Mouse (Mus musculus): ENCODE results near the gene Msi1. TPM values are rescaled to one million over a fixed set of nuclear protein-coding genes. Genes with fewer than 3 reads are reported as not detected.
A peak's percentile ranks its signal among the peaks of the same experiment; 100 is the strongest.

Msi1 gene
- polyA plus RNA-seq, 1 experiment from 2014 or later: 17.1 TPM

GRCm38 (mm10) chr5:115482390-115483265, 53.2 kb downstream of the Msi1 start:
- WGBS: 28% methylated on average over 38 of the region's 38 CpGs
- Histone ChIP-seq H3K4me1 (peaks cover 22% of the 10 kb centered on the region), H3K27ac (no peak overlapping the region), H3K4me3 (peak overlapping the region; percentile 36), H3K36me3 (peaks cover 6% of the 10 kb centered on the region; the same call in 1 of the 2 replicates), H3K9me3 (no peaks in the 10 kb centered on the region), H3K27me3 (ENCODE audit: insufficient read depth, poor library complexity, severe bottlenecking) (peaks cover 39% of the 10 kb centered on the region)
- no peak for DNase-seq (ENCODE audit: low spot score)

DNA sequence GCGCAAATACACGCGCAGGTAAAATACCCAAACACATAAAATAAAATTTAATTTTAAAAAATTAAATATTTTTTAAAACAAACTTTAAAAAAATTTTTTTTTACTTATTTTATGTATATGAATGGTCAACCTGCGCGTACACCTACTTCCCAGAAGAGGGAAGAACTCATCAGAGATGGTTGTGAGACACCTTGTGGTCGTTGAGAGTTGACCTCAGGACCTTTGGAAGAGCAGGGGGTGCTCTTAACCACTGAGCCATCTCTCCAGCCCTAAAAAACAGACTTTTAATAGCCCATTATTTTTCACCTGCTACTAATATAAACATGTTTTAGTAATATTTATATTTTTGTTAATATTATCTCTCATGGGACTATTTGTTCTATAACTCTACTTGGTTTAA, 54.0 kb downstream of the Msi1 start:
- DNase-seq (ENCODE audit: low spot score): no peak
- WGBS: 23% methylated on average over 6 of the region's 6 CpGs
- Histone ChIP-seq H3K27ac (no peak overlapping the region), H3K9me3 (no peaks in the 10 kb centered on the region), H3K36me3 (peaks cover 5% of the 10 kb centered on the region; the same call in 1 of the 2 replicates), H3K27me3 (ENCODE audit: insufficient read depth, poor library complexity, severe bottlenecking) (peaks cover 39% of the 10 kb centered on the region), H3K4me1 (peaks cover 22% of the 10 kb centered on the region), H3K4me3 (no peak overlapping the region)

DNA sequence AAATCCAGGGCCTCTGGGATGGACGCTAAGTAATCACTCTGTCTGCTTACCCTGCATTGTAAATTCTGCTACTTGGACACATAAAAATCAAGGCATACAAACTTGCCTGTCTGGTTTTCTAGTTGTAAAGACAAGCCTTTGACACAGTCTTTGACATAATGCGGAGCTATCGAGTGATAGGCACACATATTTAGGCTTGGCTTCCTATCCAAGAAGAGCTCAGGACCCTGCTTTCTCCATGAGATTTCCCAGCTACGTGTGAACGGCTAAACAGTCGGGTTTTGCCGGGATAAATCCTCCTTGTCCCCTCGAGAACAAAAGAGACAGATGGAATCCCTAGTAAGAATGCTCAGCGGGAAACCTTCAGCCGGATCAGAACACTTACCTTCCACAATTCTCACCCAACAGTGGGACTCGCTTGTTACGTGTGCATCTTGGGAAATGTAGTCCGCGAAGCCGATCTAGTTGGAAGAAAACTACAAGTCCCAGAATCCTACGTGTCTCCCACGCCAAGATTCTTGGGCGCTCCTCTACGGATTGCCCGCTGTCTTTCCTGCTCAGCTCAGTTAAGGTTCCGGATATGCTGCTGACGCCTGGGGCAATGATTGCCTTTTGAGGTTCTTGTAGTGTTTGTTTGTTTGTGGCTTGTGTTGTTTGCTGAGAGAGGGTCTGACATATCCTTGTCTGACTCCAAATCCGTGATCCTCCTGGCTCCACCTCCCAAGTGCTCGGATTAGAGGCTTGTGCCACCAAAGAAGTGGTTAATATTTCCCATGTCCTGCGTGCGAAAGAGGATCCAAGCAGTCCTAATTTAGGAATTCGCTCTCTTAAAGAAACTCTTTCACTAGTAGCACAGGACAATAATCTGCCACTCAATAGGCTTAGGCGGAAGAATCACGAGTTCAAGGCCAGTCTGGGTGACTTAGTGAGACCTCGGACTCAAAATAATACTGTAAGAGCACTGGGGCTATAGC, 54.8 kb downstream of the Msi1 start, which contains the start of gene Sirt4:
Sirt4 (minus strand) TSS at position 779 of the 974 bp plus-strand sequence.
- DNase-seq (ENCODE audit: low spot score): peak; percentile 96
- Histone ChIP-seq H3K27ac (peak within 1 kb of the TSS; percentile 85), H3K4me3 (peak within 1 kb of the TSS; percentile 63), H3K27me3 (ENCODE audit: insufficient read depth, poor library complexity, severe bottlenecking) (peaks cover 38% of the 10 kb centered on the region), H3K4me1 (peaks cover 25% of the 10 kb centered on the region), H3K36me3 (peaks cover 5% of the 10 kb centered on the region; the same call in 1 of the 2 replicates), H3K9me3 (no peaks in the 10 kb centered on the region)
- 8% methylated on average over 30 of the region's 30 CpGs for whole genome bisulfite sequencing

DNA sequence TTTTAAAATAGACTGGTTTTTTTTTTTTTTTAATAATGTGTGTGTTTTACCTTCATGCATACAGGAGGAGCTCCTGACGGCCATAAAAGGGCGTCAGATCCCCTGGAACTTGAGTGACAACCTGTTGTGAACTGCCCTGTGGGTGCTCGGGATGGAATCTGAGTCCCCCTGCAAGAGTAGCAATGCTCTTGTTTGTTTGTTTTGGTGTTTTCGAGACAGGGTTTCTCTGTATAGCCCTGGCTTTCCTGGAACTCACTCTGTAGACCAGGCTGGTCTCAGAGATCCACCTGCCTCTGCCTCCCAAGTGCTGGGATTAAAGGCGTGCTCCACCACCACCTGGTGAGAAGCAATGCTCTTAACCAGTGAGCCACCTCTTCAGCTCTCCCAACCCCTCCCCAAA, 55.6 kb downstream of the Msi1 start:
- H3K9me3 ChIP-seq: no peaks in the 10 kb centered on the region
- H3K4me1 ChIP-seq: peaks cover 28% of the 10 kb centered on the region
- DNase-seq (ENCODE audit: low spot score): no peak
- H3K4me3 ChIP-seq: peak overlapping the region; percentile 63
- H3K27me3 ChIP-seq (ENCODE audit: insufficient read depth, poor library complexity, severe bottlenecking): peaks cover 31% of the 10 kb centered on the region
- H3K36me3 ChIP-seq: peaks cover 5% of the 10 kb centered on the region; the same call in 1 of the 2 replicates
- H3K27ac ChIP-seq: no peak overlapping the region
- 62% methylated on average over 5 of the region's 5 CpGs for WGBS

GRCm38 (mm10) chr5:115485489-115486205, 56.2 kb downstream of the Msi1 start:
- Histone ChIP-seq H3K9me3 (no peaks in the 10 kb centered on the region), H3K4me3 (no peak overlapping the region), H3K27me3 (ENCODE audit: insufficient read depth, poor library complexity, severe bottlenecking) (peaks cover 24% of the 10 kb centered on the region), H3K4me1 (peaks cover 23% of the 10 kb centered on the region), H3K27ac (no peak overlapping the region), H3K36me3 (peaks cover 5% of the 10 kb centered on the region; the same call in 1 of the 2 replicates)
- no peak for DNase-seq (ENCODE audit: low spot score)
- WGBS: 85% methylated on average over 18 of the region's 18 CpGs

GRCm38 (mm10) chr5:115486726-115487125, 57.3 kb downstream of the Msi1 start:
- H3K4me3 ChIP-seq: no peak overlapping the region
- peaks cover 25% of the 10 kb centered on the region for H3K4me1 ChIP-seq
- peaks cover 5% of the 10 kb centered on the region; the same call in 1 of the 2 replicates for H3K36me3 ChIP-seq
- no peaks in the 10 kb centered on the region for H3K9me3 ChIP-seq
- H3K27ac ChIP-seq: no peak overlapping the region
- 54% methylated on average over 4 of the region's 4 CpGs for WGBS
- peaks cover 14% of the 10 kb centered on the region for H3K27me3 ChIP-seq (ENCODE audit: insufficient read depth, poor library complexity, severe bottlenecking)
- no peak for DNase-seq (ENCODE audit: low spot score)

- H3K4me1 ChIP-seq: peaks cover 28% of the 10 kb centered on the region
- WGBS: 82% methylated on average over 8 of the region's 8 CpGs
- DNase-seq (ENCODE audit: low spot score): no peak
- H3K9me3 ChIP-seq: no peaks in the 10 kb centered on the region
- peaks cover 8% of the 10 kb centered on the region for H3K27me3 ChIP-seq (ENCODE audit: insufficient read depth, poor library complexity, severe bottlenecking)
- peaks cover 3% of the 10 kb centered on the region; the same call in 1 of the 2 replicates for H3K36me3 ChIP-seq
- no peak overlapping the region for H3K4me3 ChIP-seq
- no peak overlapping the region for H3K27ac ChIP-seq
Observed at GRCm38 (mm10) chr5:115487353-115487752, 58.0 kb downstream of the Msi1 start.

- H3K4me3 ChIP-seq: no peak overlapping the region; the same call in 1 of the 2 replicates
- no peaks in the 10 kb centered on the region for H3K9me3 ChIP-seq
- no peaks in the 10 kb centered on the region for H3K36me3 ChIP-seq
- peak overlapping the region; percentile 100; the same call in 1 of the 2 replicates for H3K27ac ChIP-seq
- peaks cover 25% of the 10 kb centered on the region for H3K4me1 ChIP-seq
- H3K27me3 ChIP-seq (ENCODE audit: insufficient read depth, poor library complexity, severe bottlenecking): peaks cover under 1% of the 10 kb centered on the region; the same call in 1 of the 2 replicates
- DNase-seq (ENCODE audit: low spot score): no peak
- 76% methylated on average over 9 of the region's 9 CpGs for WGBS
Observed at GRCm38 (mm10) chr5:115487942-115488580, 58.7 kb downstream of the Msi1 start.

DNA sequence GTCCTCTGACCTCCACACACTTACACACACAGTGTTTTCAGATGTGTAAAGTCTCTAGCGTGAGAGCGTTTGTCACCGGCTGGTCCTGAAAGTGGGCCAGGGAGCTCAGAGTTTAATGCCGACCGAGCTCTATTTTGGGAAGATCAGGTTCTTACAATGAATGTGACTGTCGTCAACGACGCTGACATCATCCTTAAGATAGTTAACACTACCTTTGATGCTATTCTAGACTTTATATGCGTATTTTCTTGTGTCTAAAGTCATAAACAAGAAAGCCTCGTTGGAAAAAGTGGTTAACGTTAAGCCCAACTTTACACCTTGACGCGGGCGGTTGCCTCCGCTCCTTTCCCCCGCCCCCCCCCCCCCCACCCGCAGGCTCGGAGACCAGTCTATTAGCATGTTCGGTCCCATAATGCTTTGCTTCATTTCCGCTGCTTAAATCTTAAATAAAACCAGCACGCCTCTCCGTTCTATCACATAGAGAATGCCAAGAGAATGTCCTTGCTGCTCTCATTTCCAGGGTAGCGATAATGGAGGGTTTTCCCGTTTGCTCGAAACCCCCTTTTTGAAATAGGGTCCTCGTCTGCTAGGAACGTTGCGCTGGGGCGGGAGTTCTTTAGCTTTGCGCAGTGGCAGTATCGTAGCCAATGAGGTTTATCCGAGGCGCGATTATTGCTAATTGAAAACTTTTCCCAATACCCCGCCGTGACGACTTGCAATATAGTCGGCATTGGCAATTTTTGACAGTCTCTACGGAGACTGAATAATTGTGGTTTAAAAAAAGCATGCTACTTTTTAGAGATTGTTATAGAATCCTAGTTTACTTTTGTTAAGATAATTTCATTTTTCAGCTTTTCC, 59.7 kb downstream of the Msi1 start:
- Histone ChIP-seq H3K36me3 (no peaks in the 10 kb centered on the region), H3K9me3 (no peaks in the 10 kb centered on the region), H3K27ac (peak overlapping the region; percentile 100), H3K27me3 (ENCODE audit: insufficient read depth, poor library complexity, severe bottlenecking) (no peaks in the 10 kb centered on the region), H3K4me3 (peak overlapping the region; percentile 56), H3K4me1 (peaks cover 30% of the 10 kb centered on the region)
- peak; percentile 92 for DNase-seq (ENCODE audit: low spot score)
- WGBS: under 1% methylated on average over 39 of the region's 39 CpGs

DNA sequence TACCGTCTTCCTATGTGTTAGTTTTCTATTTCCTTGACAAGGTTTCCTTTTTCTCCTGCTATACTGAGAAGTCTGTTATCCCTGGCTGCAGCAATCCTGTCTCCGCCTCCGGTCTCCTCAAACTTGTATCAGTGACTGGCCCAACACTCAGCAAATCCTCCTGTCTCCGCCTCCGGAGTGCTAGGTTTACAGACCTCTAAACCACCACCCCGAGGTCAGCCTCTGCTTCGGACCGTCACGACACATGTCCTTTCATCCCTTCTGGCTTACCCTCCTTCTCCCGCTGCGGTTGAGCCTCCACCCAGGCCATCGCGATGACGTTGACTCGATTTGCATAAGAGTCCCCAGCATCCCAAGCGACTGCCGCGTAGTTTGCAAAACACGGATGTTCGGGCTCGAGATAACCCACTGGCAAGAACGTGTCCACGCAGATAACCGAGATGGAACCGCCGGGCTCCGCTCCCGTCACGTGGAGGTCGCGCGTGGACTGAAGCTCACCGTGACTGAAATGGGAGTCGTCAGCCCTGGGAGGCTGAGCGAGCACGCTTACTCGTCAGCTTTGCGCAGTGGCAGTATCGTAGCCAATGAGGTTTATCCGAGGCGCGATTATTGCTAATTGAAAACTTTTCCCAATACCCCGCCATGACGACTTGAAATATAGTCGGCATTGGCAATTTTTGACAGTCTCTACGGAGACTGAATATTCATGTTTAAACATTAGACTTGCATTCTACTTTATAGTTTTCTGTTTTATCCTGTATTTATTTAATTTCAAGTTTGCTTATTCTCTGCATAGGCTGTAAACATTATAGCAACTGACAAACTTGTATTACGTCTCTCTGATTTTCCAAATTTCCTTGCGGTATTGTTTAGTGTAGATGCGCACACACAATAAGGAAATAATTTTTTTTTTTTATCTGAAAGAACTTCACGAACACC, 60.6 kb downstream of the Msi1 start:
- Histone ChIP-seq H3K4me1 (peaks cover 28% of the 10 kb centered on the region), H3K36me3 (no peaks in the 10 kb centered on the region), H3K9me3 (no peaks in the 10 kb centered on the region), H3K4me3 (peak overlapping the region; percentile 56), H3K27ac (peak overlapping the region; percentile 100), H3K27me3 (ENCODE audit: insufficient read depth, poor library complexity, severe bottlenecking) (no peaks in the 10 kb centered on the region)
- peak; percentile 96 for DNase-seq (ENCODE audit: low spot score)
- under 1% methylated on average over 50 of the region's 50 CpGs for WGBS
